Mouse (Mus musculus) midbrain, embryonic 13.5 days (tissue): ENCODE results near the gene Dgki. TPM values are rescaled to one million over a fixed set of nuclear protein-coding genes. Genes with fewer than 3 reads are reported as not detected.

ENCODE experiments used
- ATAC-seq: fragments of 200-750 bp; cut with Nextera tagmentation; 2 replicates; pipeline ENCODE4 v1.8.0; 2017; ENCODE audit warnings: mild to moderate bottlenecking, moderate TSS enrichment, moderate library complexity
- H3K27ac ChIP-seq: fragments of 300-500 bp; sonication (generic); 2 replicates; pipeline ENCODE4 v1.5.1; 2015; ENCODE audit warnings: inconsistent platforms, mild to moderate bottlenecking, moderate library complexity
- H3K27me3 ChIP-seq: fragments of 300-500 bp; sonication (generic); 2 replicates; pipeline ENCODE4 v1.6.1; 2015; ENCODE audit warnings: mild to moderate bottlenecking, inconsistent platforms
- H3K36me3 ChIP-seq: fragments of 300-500 bp; sonication (generic); 2 replicates; pipeline ENCODE4 v1.6.1; 2015; ENCODE audit warnings: mild to moderate bottlenecking, inconsistent platforms
- H3K4me1 ChIP-seq: fragments of 300-500 bp; sonication (generic); replicated peaks from 2 replicates; pipeline ENCODE4 v1.6.1; 2015; ENCODE audit warnings: inconsistent platforms
- H3K4me2 ChIP-seq: fragments of 300-500 bp; sonication (generic); replicated peaks from 2 replicates; pipeline ENCODE4 v1.6.1; 2015; ENCODE audit warnings: moderate library complexity, mild to moderate bottlenecking, inconsistent platforms
- H3K4me3 ChIP-seq: fragments of 300-500 bp; sonication (generic); replicated peaks from 2 replicates; pipeline ENCODE4 v1.5.1; 2015; ENCODE audit warnings: mild to moderate bottlenecking, inconsistent platforms
- H3K9ac ChIP-seq: fragments of 300-500 bp; sonication (generic); replicated peaks from 2 replicates; pipeline ENCODE4 v1.6.1; 2015; ENCODE audit warnings: mild to moderate bottlenecking, inconsistent platforms
- H3K9me3 ChIP-seq: fragments of 300-500 bp; sonication (generic); 2 replicates; pipeline ENCODE4 v1.6.1; 2016; ENCODE audit warnings: mild to moderate bottlenecking, inconsistent platforms
- WGBS: fragments of 180-500 bp; shearing (Covaris S2); methylation state at CpG from one replicate; pipeline ENCODE4 v1.1.7; 2015; 5-methylcytosine and 5-hydroxymethylcytosine counted together
- polyA plus RNA-seq: library from polyadenylated mRNA; unstranded; fragments of >200 nt; fragmentation: Nextera tagmentation; extraction: Ambion mirVana; gene quantifications from 2 replicates; pipeline ENCODE4 v1.2.1, GENCODE M21; 2015

Dgki gene
- polyA plus RNA-seq, 1 experiment from 2014 or later = 6.4 TPM

- Histone ChIP-seq H3K27me3 (no peaks in the 10 kb centered on the region), H3K36me3 (peaks cover 9% of the 10 kb centered on the region), H3K4me1 (no peaks in the 10 kb centered on the region), H3K9me3 (no peaks in the 10 kb centered on the region), H3K4me2 (no peak overlapping the region), H3K9ac (no peak overlapping the region), H3K27ac (peak overlapping the region; percentile 32; the same call in 1 of the 2 replicates), H3K4me3 (no peak overlapping the region)
- WGBS = 72% methylated on average over 7 of the region's 7 CpGs
- peak; percentile 90 for ATAC-seq
Measured at GRCm38 (mm10) chr6:36850422-36851129, 449.4 kb downstream of the Dgki start.

- Histone ChIP-seq H3K9ac (no peak overlapping the region), H3K4me2 (no peak overlapping the region), H3K27me3 (no peaks in the 10 kb centered on the region), H3K4me3 (no peak overlapping the region), H3K36me3 (peaks cover 9% of the 10 kb centered on the region), H3K4me1 (no peaks in the 10 kb centered on the region), H3K9me3 (no peaks in the 10 kb centered on the region), H3K27ac (no peak overlapping the region)
- no peak for ATAC-seq
- 95% methylated on average over 1 of the region's 1 CpGs for WGBS
Measured at GRCm38 (mm10) chr6:36845288-36845687, 454.7 kb downstream of the Dgki start.

- Histone ChIP-seq H3K27ac (no peak overlapping the region), H3K9me3 (no peaks in the 10 kb centered on the region), H3K9ac (no peak overlapping the region), H3K4me3 (no peak overlapping the region), H3K4me1 (no peaks in the 10 kb centered on the region), H3K36me3 (peaks cover 9% of the 10 kb centered on the region), H3K4me2 (no peak overlapping the region), H3K27me3 (no peaks in the 10 kb centered on the region)
- no peak for ATAC-seq
- WGBS = 74% methylated on average over 6 of the region's 6 CpGs
Measured at GRCm38 (mm10) chr6:36844258-36844657, 455.7 kb downstream of the Dgki start.

DNA sequence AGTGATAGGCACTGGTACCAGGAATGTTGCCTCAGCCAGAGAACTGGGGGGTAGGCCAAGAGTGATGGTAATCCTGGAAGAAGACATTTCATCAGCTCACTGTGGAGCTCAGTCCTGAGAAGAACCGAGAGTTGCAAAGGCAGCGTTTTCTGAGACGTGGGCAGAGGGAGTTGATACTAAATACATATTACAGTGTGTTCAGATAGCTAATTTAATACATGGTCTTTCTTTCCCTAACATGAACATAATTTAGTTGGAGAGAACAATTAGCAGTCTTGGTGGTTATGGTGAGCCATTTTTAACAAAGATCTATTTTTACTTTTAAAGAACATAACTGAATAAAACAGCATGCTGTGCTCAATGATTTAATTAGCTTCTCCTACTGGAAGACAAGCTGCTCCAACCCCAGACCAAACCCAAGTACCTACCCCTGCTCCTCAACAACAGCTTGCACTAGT lies 456.9 kb downstream of the Dgki start:
- Histone ChIP-seq H3K36me3 (peaks cover 9% of the 10 kb centered on the region), H3K4me2 (no peak overlapping the region), H3K4me3 (no peak overlapping the region), H3K27ac (no peak overlapping the region), H3K4me1 (no peaks in the 10 kb centered on the region), H3K9ac (no peak overlapping the region), H3K9me3 (no peaks in the 10 kb centered on the region), H3K27me3 (no peaks in the 10 kb centered on the region)
- 87% methylated on average over 3 of the region's 3 CpGs for WGBS
- no peak for ATAC-seq

- WGBS = 86% methylated on average over 5 of the region's 5 CpGs
- Histone ChIP-seq H3K9me3 (no peaks in the 10 kb centered on the region), H3K27ac (no peak overlapping the region), H3K36me3 (peaks cover 8% of the 10 kb centered on the region), H3K4me3 (no peak overlapping the region), H3K4me2 (no peak overlapping the region), H3K4me1 (no peaks in the 10 kb centered on the region), H3K27me3 (no peaks in the 10 kb centered on the region), H3K9ac (no peak overlapping the region)
- no peak for ATAC-seq
Measured at GRCm38 (mm10) chr6:36842101-36842922, 457.7 kb downstream of the Dgki start.

GRCm38 (mm10) chr6:36841701-36842100 lies 458.3 kb downstream of the Dgki start:
- H3K9me3 ChIP-seq = no peaks in the 10 kb centered on the region
- 0 out of 2 replicates have a peak, but pooled peaks cover 1% of the 10 kb centered on the region for H3K4me1 ChIP-seq
- H3K4me3 ChIP-seq = no peak overlapping the region
- H3K36me3 ChIP-seq = peaks cover 3% of the 10 kb centered on the region; the same call in 1 of the 2 replicates
- H3K27me3 ChIP-seq = no peaks in the 10 kb centered on the region
- ATAC-seq = no peak
- H3K9ac ChIP-seq = no peak overlapping the region
- H3K4me2 ChIP-seq = no peak overlapping the region
- H3K27ac ChIP-seq = no peak overlapping the region
- WGBS = 88% methylated on average over 3 of the region's 3 CpGs

GRCm38 (mm10) chr6:36841174-36841573 lies 458.8 kb downstream of the Dgki start:
- Histone ChIP-seq H3K4me1 (0 out of 2 replicates have a peak, but pooled peaks cover 4% of the 10 kb centered on the region), H3K9me3 (no peaks in the 10 kb centered on the region), H3K27ac (no peak overlapping the region), H3K36me3 (no peaks in the 10 kb centered on the region), H3K4me3 (no peak overlapping the region), H3K4me2 (no peak overlapping the region), H3K27me3 (no peaks in the 10 kb centered on the region), H3K9ac (no peak overlapping the region)
- no peak for ATAC-seq

GRCm38 (mm10) chr6:36838747-36839146 lies 461.2 kb downstream of the Dgki start:
- H3K9me3 ChIP-seq = no peaks in the 10 kb centered on the region
- H3K9ac ChIP-seq = no peak overlapping the region
- H3K36me3 ChIP-seq = no peaks in the 10 kb centered on the region
- H3K27ac ChIP-seq = no peak overlapping the region
- no peak for ATAC-seq
- WGBS = 93% methylated on average over 1 of the region's 1 CpGs
- 0 out of 2 replicates have a peak, but pooled peaks cover 4% of the 10 kb centered on the region for H3K4me1 ChIP-seq
- H3K27me3 ChIP-seq = no peaks in the 10 kb centered on the region
- H3K4me3 ChIP-seq = no peak overlapping the region
- H3K4me2 ChIP-seq = no peak overlapping the region

GRCm38 (mm10) chr6:36835351-36835750 lies 464.6 kb downstream of the Dgki start:
- Histone ChIP-seq H3K27ac (no peak overlapping the region), H3K4me2 (no peak overlapping the region), H3K9me3 (no peaks in the 10 kb centered on the region), H3K36me3 (no peaks in the 10 kb centered on the region), H3K4me1 (0 out of 2 replicates have a peak, but pooled peaks cover 4% of the 10 kb centered on the region), H3K4me3 (no peak overlapping the region), H3K9ac (no peak overlapping the region), H3K27me3 (no peaks in the 10 kb centered on the region)
- WGBS = 81% methylated on average over 3 of the region's 3 CpGs
- ATAC-seq = no peak

GRCm38 (mm10) chr6:36834695-36835265 lies 465.2 kb downstream of the Dgki start:
- WGBS = 90% methylated on average over 4 of the region's 4 CpGs
- no peak overlapping the region for H3K27ac ChIP-seq
- no peak overlapping the region for H3K4me2 ChIP-seq
- H3K9ac ChIP-seq = no peak overlapping the region
- no peaks in the 10 kb centered on the region for H3K36me3 ChIP-seq
- 0 out of 2 replicates have a peak, but pooled peaks cover 4% of the 10 kb centered on the region for H3K4me1 ChIP-seq
- no peaks in the 10 kb centered on the region for H3K9me3 ChIP-seq
- H3K4me3 ChIP-seq = no peak overlapping the region
- no peak for ATAC-seq
- no peaks in the 10 kb centered on the region for H3K27me3 ChIP-seq

DNA sequence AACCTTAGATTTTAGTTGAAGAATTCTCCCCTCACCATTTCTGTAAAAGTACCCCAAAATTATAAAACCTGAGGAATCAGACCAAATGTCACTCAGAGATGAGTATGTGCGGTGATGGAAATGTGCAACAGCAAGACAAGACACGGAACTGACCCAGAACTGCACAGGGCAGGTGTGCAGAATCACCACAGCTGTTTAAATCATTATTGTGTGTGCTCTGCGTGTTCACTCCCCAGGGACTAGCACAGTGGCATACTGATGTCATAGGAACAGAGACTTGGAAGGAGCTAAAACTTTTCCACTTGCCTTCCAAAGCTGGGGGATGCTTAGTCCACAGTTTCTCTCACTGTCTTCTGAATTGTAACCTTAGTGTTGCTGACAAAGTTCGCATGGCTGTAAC lies 467.3 kb downstream of the Dgki start:
- Histone ChIP-seq H3K4me3 (no peak overlapping the region), H3K9ac (no peak overlapping the region), H3K36me3 (no peaks in the 10 kb centered on the region), H3K9me3 (no peaks in the 10 kb centered on the region), H3K4me2 (no peak overlapping the region), H3K27ac (no peak overlapping the region), H3K4me1 (0 out of 2 replicates have a peak, but pooled peaks cover 4% of the 10 kb centered on the region), H3K27me3 (no peaks in the 10 kb centered on the region)
- no peak for ATAC-seq
- WGBS = 86% methylated on average over 4 of the region's 4 CpGs

- Histone ChIP-seq H3K27ac (no peak overlapping the region), H3K4me2 (no peak overlapping the region), H3K4me3 (no peak overlapping the region), H3K27me3 (no peaks in the 10 kb centered on the region), H3K4me1 (0 out of 2 replicates have a peak, but pooled peaks cover 4% of the 10 kb centered on the region), H3K9ac (no peak overlapping the region), H3K9me3 (no peaks in the 10 kb centered on the region), H3K36me3 (no peaks in the 10 kb centered on the region)
- no peak for ATAC-seq
- 90% methylated on average over 2 of the region's 2 CpGs for WGBS
Measured at GRCm38 (mm10) chr6:36832207-36832606, 467.8 kb downstream of the Dgki start.
